Mouse (Mus musculus) limb, embryonic 10.5 days (tissue): ENCODE data around the gene Tlnrd1. TPM values are rescaled to one million over a fixed set of nuclear protein-coding genes. Genes with fewer than 3 reads are reported as not detected.

Experiments used
- DNase-seq: peaks from one replicate; pipeline ENCODE4 v3.0.0-alpha.2; 2017; ENCODE audit warnings: low spot score
- H3K27ac ChIP-seq: fragments of 300-500 bp; sonication (generic); 2 replicates; pipeline ENCODE4 v1.5.1; 2016; ENCODE audit warnings: mild to moderate bottlenecking
- H3K27me3 ChIP-seq: fragments of 300-500 bp; sonication (generic); 2 replicates; pipeline ENCODE4 v1.6.1; 2016; ENCODE audit warnings: low read depth, mild to moderate bottlenecking; ENCODE audit not compliant: poor library complexity, severe bottlenecking
- H3K36me3 ChIP-seq: fragments of 300-500 bp; sonication (generic); 2 replicates; pipeline ENCODE4 v1.6.1; 2016; ENCODE audit warnings: mild to moderate bottlenecking, moderate library complexity
- H3K4me1 ChIP-seq: fragments of 300-500 bp; sonication (generic); 2 replicates; pipeline ENCODE4 v1.6.1; 2016
- H3K4me3 ChIP-seq: fragments of 300-500 bp; sonication (generic); 2 replicates; pipeline ENCODE4 v1.5.1; 2016; ENCODE audit warnings: mild to moderate bottlenecking, moderate library complexity
- H3K9me3 ChIP-seq: fragments of 300-500 bp; sonication (generic); replicated peaks from 2 replicates; pipeline ENCODE4 v1.6.1; 2016; ENCODE audit warnings: mild to moderate bottlenecking
- WGBS: fragments of 180-500 bp; shearing (Covaris S2); methylation state at CpG from one replicate; pipeline ENCODE4 v1.1.7; 2016; 5-methylcytosine and 5-hydroxymethylcytosine counted together
- polyA plus RNA-seq: library from polyadenylated mRNA; unstranded; fragments of >200 nt; fragmentation: Nextera tagmentation; extraction: Ambion mirVana; gene quantifications from 2 replicates; pipeline ENCODE4 v1.2.1, GENCODE M21; 2016

The Tlnrd1 gene
- polyA plus RNA-seq, 1 experiment from 2014 or later = 21.3 TPM

GRCm38 (mm10) chr7:83852381-83853380, 31.4 kb downstream of the Tlnrd1 start:
- no peaks in the 10 kb centered on the region for H3K9me3 ChIP-seq
- H3K27ac ChIP-seq = peak overlapping the region; percentile 42
- H3K27me3 ChIP-seq = no peaks in the 10 kb centered on the region
- no peak overlapping the region for H3K4me3 ChIP-seq
- H3K36me3 ChIP-seq = no peaks in the 10 kb centered on the region
- no peak for DNase-seq
- WGBS = 45% methylated on average over 5 of the region's 5 CpGs
- peaks cover 22% of the 10 kb centered on the region for H3K4me1 ChIP-seq

GRCm38 (mm10) chr7:83851569-83852380, 32.3 kb downstream of the Tlnrd1 start:
- Histone ChIP-seq H3K4me3 (no peak overlapping the region), H3K9me3 (no peaks in the 10 kb centered on the region), H3K36me3 (no peaks in the 10 kb centered on the region), H3K4me1 (peaks cover 29% of the 10 kb centered on the region), H3K27me3 (no peaks in the 10 kb centered on the region), H3K27ac (peak overlapping the region; percentile 42)
- DNase-seq = no peak
- 72% methylated on average over 5 of the region's 5 CpGs for WGBS

- H3K36me3 ChIP-seq = no peaks in the 10 kb centered on the region
- peak overlapping the region; percentile 88 for H3K27ac ChIP-seq
- peaks cover 29% of the 10 kb centered on the region for H3K4me1 ChIP-seq
- no peaks in the 10 kb centered on the region for H3K9me3 ChIP-seq
- no peaks in the 10 kb centered on the region for H3K27me3 ChIP-seq
- no peak overlapping the region for H3K4me3 ChIP-seq
- DNase-seq = peak; percentile 49
- WGBS = 22% methylated on average over 5 of the region's 5 CpGs
These were observed 36.7 kb downstream of the Tlnrd1 start for GRCm38 (mm10) chr7:83847187-83848075.

- 77% methylated on average over 3 of the region's 3 CpGs for WGBS
- H3K4me1 ChIP-seq = peaks cover 22% of the 10 kb centered on the region
These were observed 39.3 kb downstream of the Tlnrd1 start for GRCm38 (mm10) chr7:83844807-83845206.

GRCm38 (mm10) chr7:83842486-83843259, 41.4 kb downstream of the Tlnrd1 start:
- no peak overlapping the region for H3K27ac ChIP-seq
- H3K27me3 ChIP-seq = no peaks in the 10 kb centered on the region
- WGBS = 76% methylated on average over 6 of the region's 6 CpGs
- peaks cover 15% of the 10 kb centered on the region for H3K4me1 ChIP-seq
- H3K4me3 ChIP-seq = no peak overlapping the region
- no peaks in the 10 kb centered on the region for H3K9me3 ChIP-seq
- DNase-seq = no peak
- H3K36me3 ChIP-seq = no peaks in the 10 kb centered on the region

More at GRCm38 (mm10) chr7:83844807-83845206, 39.3 kb downstream of the Tlnrd1 start:
- Histone ChIP-seq H3K36me3 (no peaks in the 10 kb centered on the region), H3K9me3 (no peaks in the 10 kb centered on the region), H3K4me3 (no peak overlapping the region), H3K27me3 (no peaks in the 10 kb centered on the region), H3K27ac (no peak overlapping the region)
- DNase-seq = no peak

- no peaks in the 10 kb centered on the region for H3K36me3 ChIP-seq
- no peaks in the 10 kb centered on the region; the same call in 1 of the 2 replicates for H3K4me1 ChIP-seq
- no peak overlapping the region for H3K4me3 ChIP-seq
- no peak for DNase-seq
- H3K27ac ChIP-seq = no peak overlapping the region
- no peaks in the 10 kb centered on the region for H3K27me3 ChIP-seq
- H3K9me3 ChIP-seq = no peaks in the 10 kb centered on the region
- WGBS = 84% methylated on average over 2 of the region's 2 CpGs
These were observed 44.0 kb downstream of the Tlnrd1 start for GRCm38 (mm10) chr7:83840076-83840475.

GRCm38 (mm10) chr7:83838525-83839224, 45.4 kb downstream of the Tlnrd1 start:
- no peak overlapping the region for H3K27ac ChIP-seq
- no peaks in the 10 kb centered on the region; the same call in 1 of the 2 replicates for H3K4me1 ChIP-seq
- H3K9me3 ChIP-seq = no peaks in the 10 kb centered on the region
- H3K36me3 ChIP-seq = no peaks in the 10 kb centered on the region
- no peaks in the 10 kb centered on the region for H3K27me3 ChIP-seq
- no peak for DNase-seq
- 81% methylated on average over 5 of the region's 5 CpGs for WGBS
- H3K4me3 ChIP-seq = no peak overlapping the region

Other genes with a start within 250 kb of the Tlnrd1 start
- gene Il16, start 138.6 kb downstream of the Tlnrd1 start, polyA plus RNA-seq = 2.3 and 3.4 TPM in 2 replicates
- 0.14 TPM in 1 of 2 replicates, not detected in the other for gene Cfap161, start 89.4 kb downstream of the Tlnrd1 start, polyA plus RNA-seq
- gene Mesd, start 161 bp upstream of the Tlnrd1 start, polyA plus RNA-seq = 104 and 106 TPM in 2 replicates
- gene Cemip, start 202.2 kb upstream of the Tlnrd1 start, polyA plus RNA-seq = 0.03 TPM in 1 of 2 replicates, not detected in the other